Mouse (Mus musculus) T-cell, adult 2 months (primary cell): ENCODE measurements around the gene Shroom1.

Source experiments
- DNase-seq: peaks from one replicate; pipeline ENCODE4 v3.0.0; 2022; ENCODE audit warnings: low spot score

Gene Shroom1

GRCm38 (mm10) chr11:53479783-53480301 is 22.8 kb downstream of the Shroom1 start, which contains the start of the genes Gm9945 and Sowaha:
Gm9945 (plus strand) TSS chr11:53480166.
Sowaha (minus strand) TSS chr11:53480274.
- no peak for DNase-seq

- no peak for DNase-seq
Measured at GRCm38 (mm10) chr11:53481088-53481730, 24.2 kb downstream of the Shroom1 start.

DNA sequence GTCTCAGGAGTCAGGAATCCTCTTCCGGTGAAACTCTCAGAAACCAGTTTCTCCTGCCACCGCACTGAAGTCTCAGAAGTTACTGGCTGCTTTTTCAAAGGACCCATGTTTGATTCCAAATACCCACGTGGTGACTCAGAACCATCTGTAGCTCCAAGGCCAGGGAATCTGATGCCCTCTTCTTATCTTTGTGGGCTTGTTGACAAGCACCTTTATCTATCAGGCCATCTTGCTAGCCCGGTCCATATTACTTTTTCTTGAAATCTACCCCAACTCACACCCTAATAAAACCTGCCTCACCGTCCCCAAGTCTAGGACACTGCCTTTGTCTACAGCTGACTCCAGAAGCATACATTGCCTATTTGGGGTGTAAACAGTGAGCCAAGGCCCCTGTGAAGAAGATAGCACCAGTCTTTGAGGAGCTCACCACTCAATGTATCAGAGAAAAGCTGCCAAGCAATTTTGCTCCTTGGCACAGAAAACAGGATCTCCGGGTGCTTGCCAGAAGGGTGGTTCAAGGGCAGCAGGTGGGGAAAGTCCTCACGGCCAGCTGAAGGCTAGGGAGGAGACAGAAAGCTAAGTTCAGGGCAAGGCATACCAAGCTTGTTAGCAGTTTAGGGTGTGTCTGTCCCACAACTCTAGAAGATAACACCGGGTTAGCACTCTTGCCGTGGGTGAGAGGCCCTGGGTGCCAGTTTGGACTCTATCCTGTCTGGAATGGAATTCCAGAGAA is 26.3 kb downstream of the Shroom1 start:
- DNase-seq: no peak

DNA sequence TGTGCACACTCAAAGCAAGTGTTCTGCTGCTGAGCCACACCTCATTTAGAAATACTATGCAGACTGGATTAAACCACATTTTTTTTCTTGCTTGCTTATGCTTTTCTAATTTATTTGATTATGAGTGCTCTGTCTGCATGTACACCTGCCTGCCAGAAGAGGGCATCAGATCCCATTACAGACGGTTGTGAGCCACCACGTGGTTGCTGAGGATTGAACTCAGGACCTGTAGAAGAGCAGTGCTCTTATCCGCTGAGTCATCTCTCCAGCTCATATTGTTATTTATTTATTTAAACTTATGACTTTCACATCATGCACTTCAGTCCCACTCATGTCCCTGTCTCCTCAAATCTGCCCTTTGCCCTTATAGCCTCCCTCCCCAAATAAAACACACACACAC is 28.7 kb downstream of the Shroom1 start:
- no peak for DNase-seq

GRCm38 (mm10) chr11:53486351-53486750 is 29.3 kb downstream of the Shroom1 start:
- no peak for DNase-seq

GRCm38 (mm10) chr11:53486822-53487594 is 30.0 kb downstream of the Shroom1 start:
- DNase-seq: no peak

- DNase-seq: no peak
Measured at GRCm38 (mm10) chr11:53489007-53489406, 32.0 kb downstream of the Shroom1 start.

DNA sequence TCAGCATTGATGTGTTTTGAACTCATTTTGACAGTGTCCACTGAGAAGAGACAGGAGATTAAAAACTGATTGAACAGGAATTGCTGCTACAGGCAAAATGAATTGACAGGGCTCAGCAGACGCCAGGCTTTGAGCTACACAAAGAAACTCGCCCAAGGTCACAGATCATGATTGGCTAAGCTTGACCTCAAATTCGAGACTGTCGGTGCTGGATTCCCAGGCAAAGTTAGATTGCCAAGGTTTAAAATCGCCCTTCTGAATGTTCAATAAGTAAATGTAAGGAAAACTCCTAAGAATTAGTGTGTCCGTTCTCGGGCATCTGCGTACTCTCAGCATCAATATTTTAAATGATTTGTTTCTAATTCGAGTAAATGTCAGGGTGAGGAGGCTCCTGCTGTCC is 32.4 kb downstream of the Shroom1 start:
- no peak for DNase-seq

DNA sequence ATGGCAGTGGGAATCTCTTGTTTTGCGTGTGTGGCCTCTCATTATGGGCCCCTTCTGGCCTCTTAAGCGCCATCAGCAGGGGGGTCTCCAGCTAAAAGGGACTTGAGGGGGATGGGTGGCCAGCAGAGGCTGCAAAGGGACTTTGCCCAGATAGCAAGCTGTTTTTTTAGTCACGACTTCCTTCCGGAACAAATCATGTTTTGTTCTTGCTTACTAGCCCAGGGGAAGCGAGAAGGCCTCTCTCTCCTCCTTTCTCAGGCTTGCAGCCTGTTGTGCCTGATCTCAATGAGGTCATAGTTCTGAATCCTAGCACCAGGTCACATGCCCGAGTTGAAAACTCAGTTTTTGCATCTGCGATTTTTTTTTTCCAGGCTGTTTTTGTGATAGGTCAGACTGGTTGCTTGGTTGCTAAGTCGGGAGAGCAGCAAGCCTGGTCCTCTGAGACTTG is 35.0 kb downstream of the Shroom1 start:
- no peak for DNase-seq

GRCm38 (mm10) chr11:53493243-53493955 is 36.4 kb downstream of the Shroom1 start:
- no peak for DNase-seq

- no peak for DNase-seq
Measured at GRCm38 (mm10) chr11:53495417-53495816, 38.4 kb downstream of the Shroom1 start.

- no peak for DNase-seq
Measured at GRCm38 (mm10) chr11:53496946-53497345, 39.9 kb downstream of the Shroom1 start.

GRCm38 (mm10) chr11:53500569-53500968 is 43.6 kb downstream of the Shroom1 start:
- no peak for DNase-seq

DNA sequence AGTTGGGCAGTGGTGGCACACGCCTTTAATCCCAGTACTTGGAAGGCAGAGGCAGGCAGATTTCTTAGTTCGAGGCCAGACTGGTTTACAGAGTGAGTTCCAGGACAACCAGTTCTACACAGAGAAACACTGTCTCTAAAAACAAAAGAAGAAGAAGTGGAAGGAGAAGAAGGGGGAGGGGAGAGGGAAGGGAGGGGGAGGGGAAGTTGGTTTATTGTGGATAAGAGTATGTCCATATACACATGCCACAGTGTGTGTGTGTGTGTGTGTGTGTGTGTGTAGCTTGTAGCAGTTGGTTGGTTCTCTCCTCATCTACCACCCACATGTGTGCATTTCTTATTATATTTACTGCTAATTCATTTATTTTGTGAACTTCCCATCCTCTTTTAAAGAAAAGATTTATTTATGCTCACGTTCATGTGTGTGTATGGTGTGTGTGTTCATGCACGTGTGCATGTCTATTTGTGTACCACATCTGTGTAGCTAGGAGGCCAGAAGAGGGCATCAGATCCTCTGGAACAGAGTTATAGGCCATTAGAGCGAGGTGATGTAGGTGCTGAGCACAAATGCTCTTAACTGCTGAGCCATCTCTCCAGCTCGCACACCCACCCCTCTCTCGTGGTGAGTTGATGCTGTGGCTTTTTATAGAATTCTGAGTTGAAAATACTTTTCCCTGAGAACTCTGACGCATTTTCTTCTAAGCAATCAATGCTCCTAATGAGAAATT is 45.2 kb downstream of the Shroom1 start:
- no peak for DNase-seq

DNA sequence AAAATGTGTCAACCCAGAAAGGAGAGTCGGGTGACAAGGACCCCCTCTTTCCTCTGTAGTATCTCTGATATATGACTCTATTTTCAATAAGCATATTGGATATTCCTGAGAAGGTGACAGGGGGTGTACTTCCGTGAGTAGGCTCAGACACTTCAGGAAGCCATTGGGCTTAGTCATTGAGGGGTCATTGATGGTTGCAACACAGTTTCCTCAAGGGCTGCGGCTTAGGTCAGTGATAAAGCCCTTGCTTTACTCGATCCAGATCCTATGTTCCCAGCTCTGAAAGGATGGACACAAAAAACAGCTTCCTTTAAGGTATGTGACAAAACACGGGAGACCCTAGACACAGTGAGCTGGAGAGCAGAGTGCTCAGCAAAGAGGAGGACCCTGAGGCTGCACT is 46.7 kb downstream of the Shroom1 start:
- no peak for DNase-seq

DNA sequence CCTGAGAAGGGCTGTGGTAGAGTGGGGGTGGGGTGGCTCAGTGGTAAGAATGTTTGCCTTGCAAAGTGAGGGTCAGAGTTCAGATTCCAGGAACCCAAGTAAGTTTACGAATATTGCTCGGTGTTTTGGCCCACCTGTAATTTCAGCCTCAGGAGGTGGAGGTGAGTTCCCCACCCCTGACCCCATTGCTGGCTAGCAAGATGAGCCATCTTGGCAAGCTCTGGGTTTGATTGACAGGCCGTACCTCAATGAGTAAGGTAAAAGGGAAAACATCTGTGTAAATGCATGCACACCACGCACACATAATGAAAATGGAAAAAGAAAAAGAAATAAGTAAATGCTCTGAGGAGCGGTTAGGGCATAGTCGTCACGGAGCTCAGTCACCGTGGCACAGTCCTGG is 47.4 kb downstream of the Shroom1 start:
- DNase-seq: no peak

- DNase-seq: no peak
Measured at GRCm38 (mm10) chr11:53505026-53505663, 48.1 kb downstream of the Shroom1 start.

DNA sequence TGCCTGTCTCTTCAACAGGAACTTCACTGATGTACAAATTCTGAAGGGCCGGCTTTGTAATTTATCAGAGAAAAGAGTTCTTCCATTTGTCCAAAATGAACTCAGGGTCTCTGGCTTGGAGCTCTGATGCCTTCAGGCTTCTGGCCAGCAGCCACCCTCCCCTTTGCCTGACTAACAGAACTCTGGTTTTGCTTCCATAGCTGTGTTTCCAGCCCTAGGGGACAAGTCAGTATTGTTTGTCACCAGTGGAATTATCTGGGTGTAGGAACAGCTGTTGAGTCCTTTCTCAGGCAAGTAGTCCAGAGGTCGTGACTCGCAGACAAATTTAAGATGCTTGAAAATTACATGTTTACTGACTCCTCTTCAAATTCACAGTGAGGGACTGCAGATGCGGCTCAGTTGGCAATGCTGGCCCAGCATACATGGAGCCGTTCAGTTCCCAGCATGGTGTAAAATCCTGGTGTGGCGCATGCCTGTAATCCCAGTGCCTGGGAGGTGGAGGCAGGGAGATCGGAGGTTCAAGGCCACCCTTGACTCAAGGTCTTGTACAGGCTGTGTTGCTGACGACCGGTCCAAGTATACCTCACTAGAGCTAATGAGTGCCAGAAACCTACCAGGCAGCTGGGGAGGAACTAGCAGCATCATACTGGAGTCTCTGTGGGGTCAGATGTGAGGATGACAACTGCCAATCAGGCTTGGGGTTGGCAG is 50.2 kb downstream of the Shroom1 start:
- DNase-seq: no peak

- DNase-seq: no peak
Measured at GRCm38 (mm10) chr11:53508152-53508551, 51.1 kb downstream of the Shroom1 start.

DNA sequence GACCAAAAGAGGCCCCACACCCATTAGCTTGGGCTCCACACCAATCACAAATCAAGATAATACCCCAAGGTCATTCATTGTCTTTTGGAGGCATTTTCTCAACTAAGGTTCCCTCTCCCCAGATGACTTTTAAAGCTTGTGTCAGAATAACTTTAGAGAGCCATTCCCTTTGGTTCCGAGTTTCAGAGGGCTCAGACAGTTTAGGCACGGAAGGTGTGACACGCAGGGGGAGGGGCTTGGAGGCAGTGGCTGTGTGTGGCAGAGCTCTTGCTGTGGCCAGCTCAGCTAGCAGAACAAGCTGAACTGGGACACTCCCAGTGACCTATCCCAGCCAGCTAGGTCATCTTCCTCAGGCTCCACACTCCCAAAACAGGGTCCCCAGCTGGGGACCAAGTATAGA is 51.6 kb downstream of the Shroom1 start:
- DNase-seq: no peak
